Mouse (Mus musculus): ENCODE measurements at regions not wholly inside any gene's neighbourhood (a gene's known extent, or its start where the extent isn't known, plus 50 kb on each side); places are given as distances from the start of the nearest gene placed in this dataset.

DNA sequence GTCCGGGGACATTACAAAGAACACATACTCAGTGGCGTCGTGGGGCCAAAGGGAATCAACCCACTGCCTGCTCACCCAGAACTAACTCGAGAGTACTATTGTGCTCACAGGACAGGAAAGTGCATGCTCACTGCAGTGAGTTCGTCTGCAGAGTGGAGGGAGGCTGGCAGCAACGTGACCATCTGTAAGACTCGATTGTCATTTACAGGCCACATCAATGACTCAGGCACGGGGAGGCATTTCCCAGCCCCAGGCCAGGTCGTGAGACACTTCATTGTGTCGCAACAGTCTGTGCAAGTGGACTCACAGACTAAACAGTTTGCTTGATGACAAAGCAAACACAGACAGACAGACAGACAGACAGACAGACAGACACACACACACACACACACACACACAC is 61.1 kb upstream of the Adamts16 start:
- TF ChIP-seq CTCF (IDR thresholded peaks at IDR 0.05; ENCODE audit: low read depth) (no peak), EP300 (optimal IDR thresholded peaks at IDR 0.05) (no peak)
